8 mouse cellular contexts compared by ENCODE assay signal in the genomic region with DNA sequence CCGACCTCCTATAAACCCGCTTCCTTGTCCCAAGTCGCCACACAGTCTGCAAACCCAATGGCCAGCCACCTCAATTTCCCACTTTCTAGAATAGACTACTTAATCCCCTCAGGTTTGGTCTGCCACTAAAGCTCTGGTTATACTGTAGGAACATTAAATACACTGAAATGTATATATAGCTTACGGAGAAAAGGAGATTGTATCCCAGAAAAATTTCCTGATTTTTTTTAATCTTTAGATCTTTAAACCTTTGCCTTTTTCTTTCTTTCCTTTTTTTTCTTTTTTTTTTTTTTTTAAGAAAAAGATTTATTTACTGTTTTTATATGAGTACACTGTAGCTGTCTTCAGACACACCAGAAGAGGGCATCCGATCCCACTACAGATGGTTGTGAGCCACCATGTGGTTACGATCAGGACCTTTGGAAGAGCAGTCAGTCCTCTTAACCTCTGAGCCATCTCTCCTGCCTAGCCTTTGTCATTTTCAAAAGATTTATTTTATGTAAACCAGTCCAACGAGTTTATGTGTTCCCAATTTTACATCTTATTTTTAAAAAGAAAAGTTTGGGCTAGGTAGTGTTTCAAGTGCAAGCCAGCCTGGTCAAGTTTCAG. TPM values are rescaled to one million over a fixed set of nuclear protein-coding genes. Genes with fewer than 3 reads are reported as not detected.
DNase-seq lines count a peak whose midpoint lies in the region; ATAC-seq and TF ChIP-seq lines count a peak whose summit lies in the region.

No protein-coding gene starts in this region.

- H3K4me1 ChIP-seq in heart, adult 2 months (ENCODE audit: control insufficient read depth, insufficient read depth, low read length), result peaks cover 15% of the 10 kb centered on the region
- peaks cover 51% of the 10 kb centered on the region for H3K4me1 ChIP-seq in E14TG2a.4 (replicated peaks; ENCODE audit: low read depth, low read length)
- H3K4me1 ChIP-seq in forebrain, postnatal 0 days (ENCODE audit: insufficient read depth), result peaks cover 18% of the 10 kb centered on the region

- intact Hi-C loops in heart, adult 2 months (cut with DNase I), result loop anchor here (5.0 kb wide), 2 partner anchors 87 to 93 kb away; partner anchors contain the start of genes Supt16 and Tmem253
- intact Hi-C loops in heart, postnatal 14 days (cut with DNase I), result loop anchor here (5.0 kb wide), 1 partner anchor 82 kb away; the partner anchor contains the start of gene Zfp219

- TF ChIP-seq CTCF in heart, adult 2 months (IDR thresholded peaks at IDR 0.05), result peak; percentile 17; the same call in 1 of the 2 replicates
- TF ChIP-seq CTCF in E14TG2a.4 (conservative IDR thresholded peaks at IDR 0.05; ENCODE audit: low read length), result no peak
- TF ChIP-seq CTCF in forebrain, postnatal 0 days (IDR thresholded peaks at IDR 0.05; ENCODE audit: low read depth), result 0 out of 2 replicates have a peak, but pooled peaks have one; percentile 21

- no peaks in the 10 kb centered on the region for H3K9me3 ChIP-seq in E14TG2a.4 (ENCODE audit: low read length)
- H3K9me3 ChIP-seq in forebrain, postnatal 0 days (ENCODE audit: low read length), result no peaks in the 10 kb centered on the region

- peak overlapping the region; percentile 63 for H3K9ac ChIP-seq in heart, adult 2 months (ENCODE audit: low read depth, low read length)
- peak overlapping the region; percentile 50 for H3K9ac ChIP-seq in forebrain, postnatal 0 days

- DNase-seq in heart, adult 2 months, result no peak
- no peak for DNase-seq in heart, postnatal 14 days
- DNase-seq in forebrain, postnatal 0 days, result no peak
- no peak for DNase-seq in left cerebral cortex, adult 18-20 months (ENCODE audit: low spot score in 2 of 2)
- DNase-seq in spleen, postnatal 10 days (ENCODE audit: low spot score in 2 of 2), result no peak

- no peak for ATAC-seq in forebrain, postnatal 0 days
- ATAC-seq in monocyte, adult 5-6 weeks (replicated peaks; ENCODE audit: insufficient number of reproducible peaks, low FRiP score, low TSS enrichment, poor library complexity, severe bottlenecking), result no peak; the same call in 1 of the 2 replicates

- H3K27me3 ChIP-seq in heart, adult 2 months (ENCODE audit: control insufficient read depth, insufficient read depth, low read length), result no peaks in the 10 kb centered on the region
- no peaks in the 10 kb centered on the region for H3K27me3 ChIP-seq in E14TG2a.4 (ENCODE audit: insufficient read depth, low read length)
- H3K27me3 ChIP-seq in forebrain, postnatal 0 days (ENCODE audit: insufficient read depth, low read length), result no peaks in the 10 kb centered on the region

- peak overlapping the region; percentile 94 for H3K27ac ChIP-seq in heart, adult 2 months
- peak overlapping the region; percentile 92 for H3K27ac ChIP-seq in forebrain, postnatal 0 days (ENCODE audit: low read depth, low read length)
- H3K27ac ChIP-seq in macrophage, result peak overlapping the region; percentile 83

- peaks cover 3% of the 10 kb centered on the region for H3K79me2 ChIP-seq in heart, adult 2 months (replicated peaks; ENCODE audit: control insufficient read depth, insufficient read depth, low read length)
- peaks cover 41% of the 10 kb centered on the region for H3K79me2 ChIP-seq in macrophage (ENCODE audit: inconsistent target)

- peaks cover 23% of the 10 kb centered on the region for H3K36me3 ChIP-seq in heart, adult 2 months (ENCODE audit: control insufficient read depth, insufficient read depth, low read length)
- peaks cover 29% of the 10 kb centered on the region for H3K36me3 ChIP-seq in E14TG2a.4 (ENCODE audit: insufficient read depth, low read length)
- no peaks in the 10 kb centered on the region for H3K36me3 ChIP-seq in forebrain, postnatal 0 days (ENCODE audit: insufficient read depth)
- H3K36me3 ChIP-seq in macrophage (ENCODE audit: inconsistent target), result no peaks in the 10 kb centered on the region

- peak overlapping the region; percentile 52 for H3K4me3 ChIP-seq in heart, adult 2 months
- H3K4me3 ChIP-seq in E14TG2a.4 (replicated peaks; ENCODE audit: low read length) (peak overlapping the region; percentile 100), macrophage (ENCODE audit: inconsistent target) (peak overlapping the region; percentile 25)
- H3K4me3 ChIP-seq in forebrain, postnatal 0 days (ENCODE audit: low read depth, low read length), result peak overlapping the region; percentile 36

- TF ChIP-seq POLR2A in heart, adult 2 months (IDR thresholded peaks at IDR 0.05; ENCODE audit: insufficient read depth, low read depth, low read length), result no peak

- 46% methylated on average over 7 of the region's 7 CpGs for WGBS in heart, adult 2 months
- 36% methylated on average over 7 of the region's 7 CpGs for WGBS in forebrain, postnatal 0 days
- WGBS in macrophage (ENCODE audit: missing documents), result 50% methylated on average over 7 of the region's 7 CpGs

- peak overlapping the region; percentile 62 for H3K4me2 ChIP-seq in forebrain, postnatal 0 days (ENCODE audit: low read depth)

- TF ChIP-seq EP300 in heart, adult 2 months (IDR thresholded peaks at IDR 0.05; ENCODE audit: insufficient read depth, low read depth, low read length), result no peak

RNA-seq across cellular contexts. Expression of gene Hnrnpc, which starts 1.0 kb away (rescaled TPM):
- total RNA-seq in heart, adult 2 months (2021), result 100 to 1,000 TPM; 137 to 147 TPM
- 70.7 and 140 TPM in 2 replicates for polyA plus RNA-seq in heart, adult 2 months (2012; rRNA removed)
- 100 to 1,000 TPM; 118 to 137 TPM for total RNA-seq in heart, postnatal 14 days (2021)
- 96.3 and 105 TPM in 2 replicates for total RNA-seq in forebrain, postnatal 0 days (2014; rRNA removed)
- polyA plus RNA-seq in forebrain, postnatal 0 days (2015; fragmentation: Nextera tagmentation; extraction: Ambion mirVana), result 323 and 368 TPM in 2 replicates
- 100 to 1,000 TPM; 169 to 445 (median 256) TPM for total RNA-seq in macrophage (2018; cell fraction: chromatin; rRNA removed)
- total RNA-seq in macrophage (2018; cell fraction: cytosol; rRNA removed), result 100 to 1,000 TPM; 126 to 208 (median 164) TPM
- 100 to 1,000 TPM; 166 to 390 (median 238) TPM for total RNA-seq in macrophage (2018; cell fraction: nucleus; rRNA removed)
- 156 to 310 TPM (median 188 TPM) in 3 replicates for polyA plus RNA-seq in macrophage (2018)
- 100 to 1,000 TPM; 238 to 239 TPM for total RNA-seq in left cerebral cortex, adult 18-20 months (2021)
- total RNA-seq in monocyte, adult 5-6 weeks (2017), result 287 to 397 TPM (median 370 TPM) in 3 replicates

RNA-seq across cellular contexts. Expression of gene Rpgrip1, which starts 5.7 kb away (rescaled TPM):
- total RNA-seq in heart, adult 2 months (2021), result under 1 TPM; 0.16 to 0.23 TPM
- 0.59 and 0.98 TPM in 2 replicates for polyA plus RNA-seq in heart, adult 2 months (2012; rRNA removed)
- under 1 TPM; 0.17 to 0.53 TPM for total RNA-seq in heart, postnatal 14 days (2021)
- 1.6 and 3.2 TPM in 2 replicates for total RNA-seq in forebrain, postnatal 0 days (2014; rRNA removed)
- 50.1 and 50.6 TPM in 2 replicates for polyA plus RNA-seq in forebrain, postnatal 0 days (2015; fragmentation: Nextera tagmentation; extraction: Ambion mirVana)
- 10 to 100 TPM in 11 of 26 experiments, 1 to 10 TPM in 15; 1.7 to 29.5 (median 6.8) TPM for total RNA-seq in macrophage (2018; cell fraction: chromatin; rRNA removed)
- 1 to 10 TPM in 15 of 26 experiments, under 1 TPM in 11; 0.41 to 3.0 (median 1.4) TPM for total RNA-seq in macrophage (2018; cell fraction: cytosol; rRNA removed)
- 10 to 100 TPM in 10 of 26 experiments, 1 to 10 TPM in 16; 1.2 to 21.8 (median 6.9) TPM for total RNA-seq in macrophage (2018; cell fraction: nucleus; rRNA removed)
- polyA plus RNA-seq in macrophage (2018), result 1.3 to 4.3 TPM (median 2.3 TPM) in 3 replicates
- total RNA-seq in left cerebral cortex, adult 18-20 months (2021), result 1 to 10 TPM; 1.7 to 1.8 TPM
- 10.6 to 12.6 TPM (median 12.3 TPM) in 3 replicates for total RNA-seq in monocyte, adult 5-6 weeks (2017)

Comparison
In these comparisons a context has a peak if more than half of its experiments do, and no peak if none do; other contexts are left out.
1. H3K4me3 ChIP-seq: peak in every context shown above with its lines; median percentile 100 in E14TG2a.4; 52 in heart, adult 2 months; 36 in forebrain, postnatal 0 days; 25 in macrophage.